7 mouse cellular contexts compared by ENCODE assay signal in the genomic region with DNA sequence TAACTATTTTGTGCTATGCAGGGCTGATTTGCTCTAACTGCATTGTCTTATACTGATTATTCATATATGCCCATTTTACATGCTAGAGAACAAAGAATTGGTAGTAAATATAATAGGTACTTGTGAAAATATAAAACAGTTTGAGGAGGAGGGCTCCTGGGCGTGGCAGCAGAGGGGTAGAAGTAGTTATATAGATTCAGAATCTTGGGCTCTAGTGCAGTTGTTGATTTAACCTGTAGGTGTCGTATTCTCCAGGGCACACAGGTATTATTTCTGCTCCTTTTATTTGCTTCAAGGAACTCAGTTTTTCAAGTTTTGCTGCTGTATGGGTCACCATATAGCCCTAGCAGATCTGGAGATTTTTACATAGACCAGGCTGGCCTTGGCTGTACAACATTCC. TPM values are rescaled to one million over a fixed set of nuclear protein-coding genes. Genes with fewer than 3 reads are reported as not detected.
DNase-seq lines count a peak whose midpoint lies in the region; ATAC-seq and TF ChIP-seq lines count a peak whose summit lies in the region.

No protein-coding gene starts in this region.

- no peak for TF ChIP-seq CTCF in spleen, adult 2 months (IDR thresholded peaks at IDR 0.05; ENCODE audit: extremely low read depth, insufficient read depth, insufficient read length, insufficient replicate concordance)

- no peak overlapping the region for H3K27ac ChIP-seq in spleen, adult 2 months (ENCODE audit: insufficient read depth, low read length)
- H3K27ac ChIP-seq in embryonic facial prominence, embryonic 12.5 days, result no peak overlapping the region
- no peak overlapping the region for H3K27ac ChIP-seq in limb, embryonic 12.5 days
- H3K27ac ChIP-seq in stomach, embryonic 14.5 days (ENCODE audit: low read length), result no peak overlapping the region

- TF ChIP-seq POLR2A in spleen, adult 2 months (IDR thresholded peaks at IDR 0.05; ENCODE audit: low read depth, low read length), result no peak

- intact Hi-C loops in left cerebral cortex, postnatal 14 days (cut with DNase I), result loop anchor here (5.0 kb wide), 2 partner anchors 129 to 329 kb away; partner anchors contain the start of gene Nab1

- H3K4me1 ChIP-seq in spleen, adult 2 months (ENCODE audit: control insufficient read depth, insufficient read depth, insufficient read length), result no peaks in the 10 kb centered on the region; the same call in 1 of the 2 replicates
- H3K4me1 ChIP-seq in embryonic facial prominence, embryonic 12.5 days, result peaks cover 10% of the 10 kb centered on the region
- peaks cover 11% of the 10 kb centered on the region for H3K4me1 ChIP-seq in limb, embryonic 12.5 days (replicated peaks)
- H3K4me1 ChIP-seq in stomach, embryonic 14.5 days (ENCODE audit: control insufficient read depth, insufficient read depth, low read length), result peaks cover 6% of the 10 kb centered on the region; the same call in 1 of the 2 replicates

- no peaks in the 10 kb centered on the region for H3K9me3 ChIP-seq in embryonic facial prominence, embryonic 12.5 days
- no peaks in the 10 kb centered on the region for H3K9me3 ChIP-seq in limb, embryonic 12.5 days
- no peaks in the 10 kb centered on the region for H3K9me3 ChIP-seq in stomach, embryonic 14.5 days (ENCODE audit: control insufficient read depth, low read depth, low read length)

- H3K27me3 ChIP-seq in spleen, adult 2 months (ENCODE audit: control insufficient read depth, insufficient read depth, low read length), result no peaks in the 10 kb centered on the region
- H3K27me3 ChIP-seq in embryonic facial prominence, embryonic 12.5 days, result no peaks in the 10 kb centered on the region
- H3K27me3 ChIP-seq in limb, embryonic 12.5 days, result no peaks in the 10 kb centered on the region
- no peaks in the 10 kb centered on the region for H3K27me3 ChIP-seq in stomach, embryonic 14.5 days (ENCODE audit: control insufficient read depth, insufficient read depth, low read length)

- H3K9ac ChIP-seq in embryonic facial prominence, embryonic 12.5 days, result no peak overlapping the region
- H3K9ac ChIP-seq in limb, embryonic 12.5 days (replicated peaks), result peak overlapping the region; percentile 78; the same call in 1 of the 2 replicates
- no peak overlapping the region for H3K9ac ChIP-seq in stomach, embryonic 14.5 days (replicated peaks; ENCODE audit: low read depth, low read length)

- H3K4me2 ChIP-seq in embryonic facial prominence, embryonic 12.5 days (replicated peaks), result peak overlapping the region; percentile 51
- H3K4me2 ChIP-seq in limb, embryonic 12.5 days, result peak overlapping the region; percentile 57
- H3K4me2 ChIP-seq in stomach, embryonic 14.5 days (replicated peaks; ENCODE audit: low read depth, low read length), result peak overlapping the region; percentile 66

- no peaks in the 10 kb centered on the region for H3K36me3 ChIP-seq in spleen, adult 2 months (ENCODE audit: control insufficient read depth, insufficient read depth, low read length)
- H3K36me3 ChIP-seq in embryonic facial prominence, embryonic 12.5 days, result no peaks in the 10 kb centered on the region
- H3K36me3 ChIP-seq in limb, embryonic 12.5 days, result 0 out of 2 replicates have a peak, but pooled peaks cover 4% of the 10 kb centered on the region
- no peaks in the 10 kb centered on the region for H3K36me3 ChIP-seq in stomach, embryonic 14.5 days (ENCODE audit: control insufficient read depth, insufficient read depth, low read length)

- H3K4me3 ChIP-seq in spleen, adult 2 months (ENCODE audit: extremely low read depth, insufficient read depth, insufficient read length), result peak overlapping the region; percentile 99; the same call in 1 of the 2 replicates
- peak overlapping the region; percentile 58; the same call in 1 of the 2 replicates for H3K4me3 ChIP-seq in embryonic facial prominence, embryonic 12.5 days
- H3K4me3 ChIP-seq in limb, embryonic 12.5 days (replicated peaks), result peak overlapping the region; percentile 79
- peak overlapping the region; percentile 89; the same call in 1 of the 2 replicates for H3K4me3 ChIP-seq in stomach, embryonic 14.5 days (ENCODE audit: low read depth, low read length)

- ATAC-seq in embryonic facial prominence, embryonic 12.5 days (ENCODE audit: insufficient number of reproducible peaks, insufficient read depth, low FRiP score, low TSS enrichment), result no peak
- no peak for ATAC-seq in limb, embryonic 12.5 days (ENCODE audit: insufficient number of reproducible peaks, insufficient read depth, low FRiP score, low TSS enrichment, low read depth)
- no peak for ATAC-seq in stomach, embryonic 14.5 days (ENCODE audit: insufficient number of reproducible peaks, insufficient read depth, low FRiP score, low read depth)

- no peak for DNase-seq in spleen, adult 2 months (ENCODE audit: low read depth in 1 of 2, low spot score in 2 of 2)
- DNase-seq in spleen, adult 18-20 months, result no peak
- DNase-seq in left cerebral cortex, postnatal 14 days (ENCODE audit: low spot score in 2 of 2), result no peak
- DNase-seq in urinary bladder, postnatal 4 days (ENCODE audit: low spot score in 2 of 2), result no peak

- 48% methylated on average over 2 of the region's 2 CpGs for WGBS in spleen, adult 2 months
- 80% methylated on average over 2 of the region's 2 CpGs for WGBS in embryonic facial prominence, embryonic 12.5 days
- 67% methylated on average over 2 of the region's 2 CpGs for WGBS in limb, embryonic 12.5 days
- 60% methylated on average over 2 of the region's 2 CpGs for WGBS in stomach, embryonic 14.5 days

RNA-seq across cellular contexts. Expression of gene Nemp2, which starts 1.1 kb away (rescaled TPM):
- 20.9 and 23.2 TPM in 2 replicates for polyA plus RNA-seq in spleen, adult 2 months (2012; rRNA removed)
- 11.3 and 12.2 TPM in 2 replicates for polyA plus RNA-seq in embryonic facial prominence, embryonic 12.5 days (2016; fragmentation: Nextera tagmentation; extraction: Ambion mirVana)
- 11.9 and 13.7 TPM in 2 replicates for polyA plus RNA-seq in limb, embryonic 12.5 days (2016; fragmentation: Nextera tagmentation; extraction: Ambion mirVana)
- polyA plus RNA-seq in stomach, embryonic 14.5 days (2014; fragmentation: Nextera tagmentation; extraction: Ambion mirVana), result 14.3 and 16.2 TPM in 2 replicates
- 1 to 10 TPM; 3.9 to 5.5 TPM for total RNA-seq in left cerebral cortex, postnatal 14 days (2021)
